Mouse (Mus musculus): ENCODE results near the gene Klk1b27.
"Not testable (repeated sequence)": the region's sequence is repeated elsewhere in the genome, so short reads cannot be mapped to it uniquely, and the experiment has no call there.

Gene Klk1b27

DNA sequence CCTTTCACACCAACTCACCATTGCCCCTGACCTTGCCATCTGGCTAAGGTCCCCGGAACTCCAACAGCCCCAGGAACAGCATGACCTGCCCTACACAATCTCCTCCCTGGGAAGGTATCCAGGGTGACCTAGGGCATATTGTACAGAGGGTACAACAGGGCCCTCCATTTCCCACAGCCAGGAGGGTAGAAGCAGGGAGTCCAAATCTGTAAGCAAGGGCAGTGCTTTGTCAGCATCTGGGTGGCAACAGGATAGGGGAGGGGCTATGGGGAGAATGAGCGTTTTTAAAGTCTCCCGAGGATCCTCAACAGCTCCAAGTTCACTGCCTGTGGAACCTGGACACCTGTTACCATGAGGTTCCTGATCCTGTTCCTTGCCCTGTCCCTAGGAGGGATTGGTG is at the start of gene Klk1b27:
Klk1b27 (plus strand) TSS at position 301 of the 400 bp plus-strand sequence.
- DNase-seq, result not testable (repeated sequence)

DNA sequence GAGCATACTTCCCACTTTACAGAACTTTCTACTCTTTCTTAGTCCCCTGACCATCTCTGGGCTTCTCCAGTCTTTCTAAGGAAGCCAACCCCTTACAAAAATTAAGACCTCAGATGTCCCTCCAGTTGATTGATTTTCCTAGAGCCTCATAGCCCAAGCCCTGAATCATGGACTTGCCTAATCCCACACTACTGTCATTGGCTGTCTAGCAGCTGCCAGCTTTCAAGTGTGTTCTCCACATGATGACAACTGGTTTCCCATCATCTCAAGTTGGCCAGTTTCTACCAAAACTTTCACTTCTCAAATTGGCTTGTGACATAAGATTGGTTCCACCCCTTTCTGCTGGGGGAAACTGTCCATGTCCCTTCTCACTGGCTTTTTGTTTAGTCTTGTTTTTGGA is 47.2 kb upstream of the Klk1b27 start:
- DNase-seq, result no peak

DNA sequence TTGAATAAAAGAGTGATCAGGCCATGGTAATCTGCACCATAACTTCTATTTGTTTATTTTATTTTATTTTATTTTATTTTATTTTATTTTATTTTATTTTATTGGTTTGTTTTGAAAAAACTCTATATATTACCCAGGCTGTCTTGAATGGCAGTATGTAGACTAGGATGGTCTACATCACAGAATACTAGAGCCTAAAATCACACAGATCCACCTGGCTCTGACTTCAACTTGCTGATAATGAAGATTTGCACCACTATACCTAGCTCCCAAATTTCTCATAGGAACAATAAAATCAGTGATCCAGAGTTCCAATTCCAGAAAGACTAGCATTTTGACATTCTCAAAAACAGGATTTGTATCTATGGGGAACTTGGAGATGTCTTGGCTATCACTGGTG is 40.2 kb upstream of the Klk1b27 start, which contains the start of gene Klk1b26:
Klk1b26 (plus strand) TSS at position 301 of the 400 bp plus-strand sequence.
- DNase-seq, result not testable (repeated sequence)

DNA sequence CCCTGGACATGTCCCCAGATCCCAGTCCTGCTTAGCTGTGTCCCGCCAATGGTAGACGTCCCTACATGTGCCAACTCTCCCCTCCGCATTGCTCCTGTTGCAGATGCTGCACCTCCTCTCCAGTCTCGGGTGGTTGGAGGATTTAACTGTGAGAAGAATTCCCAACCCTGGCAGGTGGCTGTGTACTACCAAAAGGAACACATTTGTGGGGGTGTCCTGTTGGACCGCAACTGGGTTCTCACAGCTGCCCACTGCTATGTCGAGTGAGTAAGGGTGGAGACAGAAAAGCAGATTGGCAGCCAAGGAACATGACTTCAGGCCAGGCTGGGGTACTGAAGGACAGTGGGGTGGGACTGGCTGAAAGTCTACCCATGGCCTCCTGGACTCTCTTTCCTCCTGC is 37.4 kb upstream of the Klk1b27 start:
- not testable (repeated sequence) for DNase-seq

DNA sequence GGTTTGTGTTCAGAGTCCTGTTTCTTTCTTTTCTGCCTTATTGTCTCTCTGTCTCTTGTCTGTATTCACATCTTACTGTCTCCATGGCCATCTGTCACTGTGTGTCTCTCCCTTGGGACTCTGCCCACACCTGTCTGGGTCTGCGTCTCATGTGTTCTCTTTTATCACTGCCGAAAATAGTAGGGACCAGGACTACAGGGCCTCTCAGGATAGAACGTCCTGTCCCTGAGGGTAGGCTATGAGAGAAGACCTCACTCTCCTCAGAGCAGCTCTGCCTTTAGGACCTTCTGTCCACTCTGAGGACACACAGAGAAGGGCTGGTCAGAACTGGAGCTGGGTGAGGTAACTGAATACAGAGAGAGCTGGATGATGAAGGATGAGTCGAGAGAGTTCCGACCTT is 37.0 kb upstream of the Klk1b27 start:
- no peak for DNase-seq

DNA sequence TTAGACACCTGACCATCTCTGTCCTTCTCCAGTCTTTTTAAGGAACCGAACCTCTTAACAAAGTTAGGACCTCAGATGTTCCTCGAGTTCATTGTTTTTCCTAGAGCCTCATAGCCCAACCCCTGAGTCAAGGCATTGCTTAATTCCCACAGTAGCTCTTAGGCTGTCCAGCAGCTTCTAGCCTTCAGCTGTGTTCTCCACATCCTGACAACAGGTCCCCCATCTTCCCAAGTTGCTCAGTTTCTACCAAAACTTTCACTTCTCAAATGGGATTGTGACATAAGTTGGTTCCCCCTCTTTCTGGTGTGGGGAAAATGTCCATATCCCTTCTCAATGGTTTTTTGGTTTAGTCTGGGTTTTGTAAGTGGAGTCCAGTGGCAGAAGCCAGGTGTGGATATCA is 20.0 kb downstream of the Klk1b27 start:
- no peak for DNase-seq

DNA sequence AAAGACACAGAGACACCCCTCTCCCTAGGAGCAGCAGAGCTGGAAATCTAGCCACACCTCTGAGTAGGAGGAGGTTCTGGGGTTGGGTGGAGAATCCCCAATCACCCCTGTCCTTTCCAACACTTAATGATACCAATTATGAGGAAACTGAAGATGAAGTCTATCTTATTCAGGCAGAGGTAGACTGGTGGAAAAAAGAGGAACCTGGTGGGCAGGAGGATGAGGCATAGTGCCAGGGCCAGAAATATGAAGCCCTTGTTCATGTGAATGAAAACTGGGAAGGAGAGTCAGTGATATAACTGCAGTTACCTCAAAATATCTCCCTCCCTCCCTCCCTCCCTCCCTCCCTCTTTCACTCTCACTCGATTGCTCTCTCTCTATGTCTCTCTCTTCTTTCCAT is 25.6 kb downstream of the Klk1b27 start:
- DNase-seq, result no peak

DNA sequence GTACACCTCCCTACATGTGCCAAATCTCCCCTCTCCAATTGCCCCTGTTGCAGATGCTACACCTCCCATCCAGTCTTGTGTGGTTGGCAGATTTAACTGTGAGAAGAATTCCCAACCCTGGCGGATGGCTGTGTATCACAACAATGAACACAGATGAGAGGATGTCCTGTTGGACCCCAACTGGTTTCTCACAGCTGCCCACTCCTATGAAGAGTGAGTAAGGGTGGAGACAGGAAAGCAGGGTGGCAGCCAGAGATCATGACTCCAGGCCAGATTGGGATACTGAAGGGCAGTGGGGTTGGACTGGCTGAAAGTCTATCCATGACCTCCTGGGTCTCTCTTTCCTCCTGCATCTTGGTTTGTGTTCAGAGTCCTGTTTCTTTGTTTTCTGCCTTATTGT is 44.0 kb downstream of the Klk1b27 start:
- DNase-seq, result no peak

DNA sequence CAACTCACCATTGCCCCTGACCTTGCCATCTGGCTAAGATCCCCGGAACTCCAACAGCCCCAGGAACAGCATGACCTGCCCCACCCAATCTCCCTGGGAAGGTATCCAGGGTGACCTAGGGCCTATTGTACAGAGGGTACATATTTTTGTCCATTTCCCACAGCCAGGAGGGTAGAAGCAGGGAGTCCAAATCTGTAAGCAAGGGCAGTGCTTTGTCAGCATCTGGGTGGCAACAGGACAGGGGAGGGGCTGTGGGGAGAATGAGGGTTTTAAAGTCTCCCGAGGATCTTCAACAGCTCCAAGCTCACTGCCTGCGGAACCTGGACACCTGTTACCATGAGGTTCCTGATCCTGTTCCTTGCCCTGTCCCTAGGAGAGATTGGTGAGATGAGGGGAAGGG is 49.9 kb downstream of the Klk1b27 start, which contains the start of gene Klk1b21:
Klk1b21 (plus strand) TSS at position 301 of the 400 bp plus-strand sequence.
- not testable (repeated sequence) for DNase-seq
